Mouse (Mus musculus) E14TG2a.4 (cell line): ENCODE results near the gene Diaph3.

ENCODE experiments used
- CTCF ChIP-seq: conservative IDR thresholded peaks from 2 replicates; pipeline ENCODE4 v1.5.1; 2014; ENCODE audit warnings: low read length
- POU5F1 ChIP-seq: IDR thresholded peaks from 2 replicates; pipeline ENCODE4 v1.6.1; 2014; ENCODE audit warnings: low read length, borderline replicate concordance

- TF ChIP-seq CTCF = no peak
- TF ChIP-seq POU5F1 = no peak
Observed at GRCm38 (mm10) chr14:86635594-86636140, 505.4 kb downstream of the Diaph3 start.
